Mouse (Mus musculus) erythroid progenitor cell, adult 5-6 weeks (primary cell): ENCODE measurements around the gene Chmp5. TPM values are rescaled to one million over a fixed set of nuclear protein-coding genes. Genes with fewer than 3 reads are reported as not detected.
A peak's percentile ranks its signal among the peaks of the same experiment; 100 is the strongest.

Experiments
- ATAC-seq: replicated peaks from 2 replicates; pipeline ENCODE4 v1.8.0; 2016; ENCODE audit warnings: moderate number of reproducible peaks, mild to moderate bottlenecking, moderate TSS enrichment, inconsistent platforms; ENCODE audit not compliant: poor library complexity, low FRiP score, severe bottlenecking
- total RNA-seq, 2 experiments: library from RNA; stranded (forward) in 1 of 2; stranded (reverse) in 1 of 2; fragments of 150-400 nt in 1 of 2; fragments of 186-747, 209-891 nt in 1 of 2; gene quantifications; 2 replicates each; pipeline versions ENCODE4 v1.2.3 to v1.2.4; 2015 to 2017; ENCODE audit warnings: low replicate concordance in 2 of 2

Chmp5 gene
- total RNA-seq, 2 experiments from 2014 or later: 48.2 to 62.0 TPM

- ATAC-seq: no peak
Observed at GRCm38 (mm10) chr4:40943651-40944050, 4.6 kb upstream of the Chmp5 start.

GRCm38 (mm10) chr4:40946516-40947121, 1.6 kb upstream of the Chmp5 start:
- no peak for ATAC-seq

- ATAC-seq: peak; percentile 53
Observed at GRCm38 (mm10) chr4:40947565-40948159, 545 bp upstream of the Chmp5 start.

- peak; percentile 64 for ATAC-seq
Observed at GRCm38 (mm10) chr4:40953521-40953920, 5.3 kb downstream of the Chmp5 start.

- no peak for ATAC-seq
Observed at GRCm38 (mm10) chr4:40955942-40956341, 7.7 kb downstream of the Chmp5 start.

- ATAC-seq: no peak
Observed at GRCm38 (mm10) chr4:40963536-40963935, 15.3 kb downstream of the Chmp5 start.

GRCm38 (mm10) chr4:40969161-40969560, 21.0 kb downstream of the Chmp5 start:
- ATAC-seq: no peak

- ATAC-seq: no peak; the same call in 1 of the 2 replicates
Observed at GRCm38 (mm10) chr4:40969781-40970591, 21.8 kb downstream of the Chmp5 start.

GRCm38 (mm10) chr4:40970592-40970841, 22.3 kb downstream of the Chmp5 start:
- peak; percentile 65; the same call in 1 of the 2 replicates for ATAC-seq

GRCm38 (mm10) chr4:40970842-40971701, 22.9 kb downstream of the Chmp5 start, which contains the start of gene Nfx1:
Gene Nfx1, plus strand, starts transcription at chr4:40970906.
- ATAC-seq: peak; percentile 97

- peak; percentile 36; the same call in 1 of the 2 replicates for ATAC-seq
Observed at GRCm38 (mm10) chr4:40971744-40972143, 23.5 kb downstream of the Chmp5 start.

- no peak for ATAC-seq
Observed at GRCm38 (mm10) chr4:40974011-40974410, 25.8 kb downstream of the Chmp5 start.

- no peak for ATAC-seq
Observed at GRCm38 (mm10) chr4:40975678-40976077, 27.5 kb downstream of the Chmp5 start.

GRCm38 (mm10) chr4:40976651-40977050, 28.4 kb downstream of the Chmp5 start:
- ATAC-seq: no peak

- ATAC-seq: no peak
Observed at GRCm38 (mm10) chr4:40979430-40979829, 31.2 kb downstream of the Chmp5 start.

GRCm38 (mm10) chr4:40982486-40982885, 34.3 kb downstream of the Chmp5 start:
- no peak for ATAC-seq

- no peak for ATAC-seq
Observed at GRCm38 (mm10) chr4:40983686-40984085, 35.5 kb downstream of the Chmp5 start.

- ATAC-seq: no peak
Observed at GRCm38 (mm10) chr4:40989633-40990032, 41.4 kb downstream of the Chmp5 start.

- no peak for ATAC-seq
Observed at GRCm38 (mm10) chr4:40996302-40996701, 48.1 kb downstream of the Chmp5 start.

GRCm38 (mm10) chr4:40997916-40998315, 49.7 kb downstream of the Chmp5 start:
- ATAC-seq: peak; percentile 56; the same call in 1 of the 2 replicates
